Mouse (Mus musculus) cerebellum, adult (tissue): ENCODE data around the gene Slc27a3.
"Not testable (repeated sequence)": the region's sequence is repeated elsewhere in the genome, so short reads cannot be mapped to it uniquely, and the experiment has no call there.

Experiments used
- ATAC-seq: cut with Nextera tagmentation; 2 replicates; pipeline ENCODE4 v1.9.2; 2017; ENCODE audit warnings: mild to moderate bottlenecking, moderate library complexity, mixed read lengths; ENCODE audit not compliant: insufficient number of reproducible peaks, low FRiP score, low TSS enrichment

Slc27a3 gene

GRCm38 (mm10) chr3:90359230-90359629 lies 30.5 kb downstream of the Slc27a3 start:
- ATAC-seq: no peak

GRCm38 (mm10) chr3:90357959-90358358 lies 31.8 kb downstream of the Slc27a3 start:
- ATAC-seq: no peak

- no peak for ATAC-seq
Measured at GRCm38 (mm10) chr3:90347847-90348246, 41.9 kb downstream of the Slc27a3 start.

GRCm38 (mm10) chr3:90342853-90343252 lies 46.9 kb downstream of the Slc27a3 start:
- not testable (repeated sequence) for ATAC-seq

- ATAC-seq: no peak
Measured at GRCm38 (mm10) chr3:90340177-90340576, 49.6 kb downstream of the Slc27a3 start.

GRCm38 (mm10) chr3:90338190-90338589 lies 51.5 kb downstream of the Slc27a3 start:
- no peak for ATAC-seq

- ATAC-seq: no peak
Measured at GRCm38 (mm10) chr3:90335517-90335916, 54.2 kb downstream of the Slc27a3 start.
